Mouse (Mus musculus) limb, embryonic 10.5 days (tissue): ENCODE results near the gene Calhm2. TPM values are rescaled to one million over a fixed set of nuclear protein-coding genes. Genes with fewer than 3 reads are reported as not detected.
A peak's percentile ranks its signal among the peaks of the same experiment; 100 is the strongest.

Source experiments
- DNase-seq: peaks from one replicate; pipeline ENCODE4 v3.0.0-alpha.2; 2017; ENCODE audit warnings: low spot score
- H3K27ac ChIP-seq: fragments of 300-500 bp; sonication (generic); 2 replicates; pipeline ENCODE4 v1.5.1; 2016; ENCODE audit warnings: mild to moderate bottlenecking
- H3K27me3 ChIP-seq: fragments of 300-500 bp; sonication (generic); 2 replicates; pipeline ENCODE4 v1.6.1; 2016; ENCODE audit warnings: low read depth, mild to moderate bottlenecking; ENCODE audit not compliant: poor library complexity, severe bottlenecking
- H3K36me3 ChIP-seq: fragments of 300-500 bp; sonication (generic); 2 replicates; pipeline ENCODE4 v1.6.1; 2016; ENCODE audit warnings: mild to moderate bottlenecking, moderate library complexity
- H3K4me1 ChIP-seq: fragments of 300-500 bp; sonication (generic); 2 replicates; pipeline ENCODE4 v1.6.1; 2016
- H3K4me3 ChIP-seq: fragments of 300-500 bp; sonication (generic); 2 replicates; pipeline ENCODE4 v1.5.1; 2016; ENCODE audit warnings: mild to moderate bottlenecking, moderate library complexity
- H3K9me3 ChIP-seq: fragments of 300-500 bp; sonication (generic); replicated peaks from 2 replicates; pipeline ENCODE4 v1.6.1; 2016; ENCODE audit warnings: mild to moderate bottlenecking
- WGBS: fragments of 180-500 bp; shearing (Covaris S2); methylation state at CpG from one replicate; pipeline ENCODE4 v1.1.7; 2016; 5-methylcytosine and 5-hydroxymethylcytosine counted together
- polyA plus RNA-seq: library from polyadenylated mRNA; unstranded; fragments of >200 nt; fragmentation: Nextera tagmentation; extraction: Ambion mirVana; gene quantifications from 2 replicates; pipeline ENCODE4 v1.2.1, GENCODE M21; 2016

The Calhm2 gene
- polyA plus RNA-seq, 1 experiment from 2014 or later: 3.7 TPM

- H3K4me3 ChIP-seq: no peak overlapping the region
- no peaks in the 10 kb centered on the region for H3K27me3 ChIP-seq
- 94% methylated on average over 9 of the region's 9 CpGs for whole genome bisulfite sequencing
- H3K27ac ChIP-seq: no peak overlapping the region
- H3K36me3 ChIP-seq: peaks cover 100% of the 10 kb centered on the region
- H3K9me3 ChIP-seq: no peaks in the 10 kb centered on the region
- no peak for DNase-seq
- no peaks in the 10 kb centered on the region for H3K4me1 ChIP-seq
Measured at GRCm38 (mm10) chr19:47104641-47105271, 33.3 kb downstream of the Calhm2 start.

GRCm38 (mm10) chr19:47101080-47101479 is 37.0 kb downstream of the Calhm2 start:
- WGBS: 89% methylated on average over 5 of the region's 5 CpGs
- H3K4me3 ChIP-seq: no peak overlapping the region
- H3K27ac ChIP-seq: no peak overlapping the region
- H3K9me3 ChIP-seq: no peaks in the 10 kb centered on the region
- no peak for DNase-seq
- no peaks in the 10 kb centered on the region for H3K4me1 ChIP-seq
- peaks cover 100% of the 10 kb centered on the region for H3K36me3 ChIP-seq
- H3K27me3 ChIP-seq: no peaks in the 10 kb centered on the region

GRCm38 (mm10) chr19:47090550-47091156 is 47.4 kb downstream of the Calhm2 start, which contains the start of the genes Usmg5 and Pdcd11:
Gene Usmg5 (minus strand): TSS chr19:47090647.
Gene Pdcd11 (plus strand): TSS chr19:47090768.
- under 1% methylated on average over 56 of the region's 56 CpGs for WGBS
- Histone ChIP-seq H3K4me3 (peak within 1 kb of the TSS; percentile 93), H3K27me3 (no peaks in the 10 kb centered on the region), H3K27ac (peak within 1 kb of the TSS; percentile 92), H3K9me3 (no peaks in the 10 kb centered on the region), H3K36me3 (peaks cover 58% of the 10 kb centered on the region), H3K4me1 (peaks cover 12% of the 10 kb centered on the region)
- peak; percentile 98 for DNase-seq

GRCm38 (mm10) chr19:47089718-47090525 is 48.2 kb downstream of the Calhm2 start:
- peaks cover 58% of the 10 kb centered on the region for H3K36me3 ChIP-seq
- peak overlapping the region; percentile 92 for H3K27ac ChIP-seq
- H3K27me3 ChIP-seq: no peaks in the 10 kb centered on the region
- peaks cover 12% of the 10 kb centered on the region for H3K4me1 ChIP-seq
- no peak for DNase-seq
- 3% methylated on average over 36 of the region's 36 CpGs for WGBS
- H3K4me3 ChIP-seq: peak overlapping the region; percentile 93
- H3K9me3 ChIP-seq: no peaks in the 10 kb centered on the region

GRCm38 (mm10) chr19:47088226-47088625 is 49.9 kb downstream of the Calhm2 start:
- peaks cover 58% of the 10 kb centered on the region for H3K36me3 ChIP-seq
- no peak for DNase-seq

GRCm38 (mm10) chr19:47067924-47068611 is 70.0 kb downstream of the Calhm2 start:
- WGBS: under 1% methylated on average over 56 of the region's 72 CpGs
- Histone ChIP-seq H3K27ac (peak overlapping the region; percentile 93), H3K4me1 (peaks cover 9% of the 10 kb centered on the region), H3K4me3 (peak overlapping the region; percentile 100), H3K9me3 (no peaks in the 10 kb centered on the region), H3K27me3 (no peaks in the 10 kb centered on the region), H3K36me3 (peaks cover 27% of the 10 kb centered on the region)
- peak; percentile 86 for DNase-seq

More at GRCm38 (mm10) chr19:47088226-47088625, 49.9 kb downstream of the Calhm2 start:
- Histone ChIP-seq H3K27ac (no peak overlapping the region), H3K4me1 (peaks cover 12% of the 10 kb centered on the region), H3K4me3 (no peak overlapping the region), H3K9me3 (no peaks in the 10 kb centered on the region), H3K27me3 (no peaks in the 10 kb centered on the region)
- WGBS: 93% methylated on average over 3 of the region's 3 CpGs

- Histone ChIP-seq H3K9me3 (no peaks in the 10 kb centered on the region), H3K4me3 (peak within 1 kb of the TSS; percentile 100), H3K36me3 (peaks cover 19% of the 10 kb centered on the region), H3K27me3 (no peaks in the 10 kb centered on the region), H3K4me1 (peaks cover 9% of the 10 kb centered on the region), H3K27ac (peak within 1 kb of the TSS; percentile 93)
- 12% methylated on average over 49 of the region's 49 CpGs for WGBS
- DNase-seq: peak; percentile 97
Measured at GRCm38 (mm10) chr19:47067096-47067882, 70.8 kb downstream of the Calhm2 start, which contains the start of gene Taf5. Gene Taf5 (plus strand): TSS chr19:47067746.

- peaks cover 5% of the 10 kb centered on the region for H3K36me3 ChIP-seq
- H3K27ac ChIP-seq: no peak overlapping the region
- 93% methylated on average over 3 of the region's 3 CpGs for WGBS
- H3K9me3 ChIP-seq: no peaks in the 10 kb centered on the region
- H3K4me3 ChIP-seq: no peak overlapping the region
- no peaks in the 10 kb centered on the region for H3K27me3 ChIP-seq
- H3K4me1 ChIP-seq: peaks cover 9% of the 10 kb centered on the region
- no peak for DNase-seq
Measured at GRCm38 (mm10) chr19:47065860-47066259, 72.2 kb downstream of the Calhm2 start.

GRCm38 (mm10) chr19:47057684-47058083 is 80.4 kb downstream of the Calhm2 start:
- Histone ChIP-seq H3K27me3 (no peaks in the 10 kb centered on the region), H3K36me3 (no peaks in the 10 kb centered on the region), H3K4me1 (no peaks in the 10 kb centered on the region), H3K4me3 (no peak overlapping the region), H3K27ac (no peak overlapping the region), H3K9me3 (no peaks in the 10 kb centered on the region)
- 81% methylated on average over 1 of the region's 1 CpGs for WGBS
- no peak for DNase-seq
